Mouse (Mus musculus) mouse embryonic stem cell (cell line): ENCODE measurements at regions not wholly inside any gene's neighbourhood (a gene's known extent, or its start where the extent isn't known, plus 50 kb on each side); places are given as distances from the start of the nearest gene placed in this dataset.

Source experiments
- in situ Hi-C, 2 experiments: fragments of 300-500 bp; cut with MboI; formaldehyde crosslinking; loops; 1 replicate in 1 of 2; 3 replicates in 1 of 2; pipeline ENCODE4 v1.14.3; 2019 to 2020; ENCODE audit warnings: low sequenced_read_pairs in 2 of 2, low pct_unique_long_range_greater_than_20kb in 1 of 2, mixed read lengths in 1 of 2; ENCODE audit not compliant: unreplicated experiment in 1 of 2

DNA sequence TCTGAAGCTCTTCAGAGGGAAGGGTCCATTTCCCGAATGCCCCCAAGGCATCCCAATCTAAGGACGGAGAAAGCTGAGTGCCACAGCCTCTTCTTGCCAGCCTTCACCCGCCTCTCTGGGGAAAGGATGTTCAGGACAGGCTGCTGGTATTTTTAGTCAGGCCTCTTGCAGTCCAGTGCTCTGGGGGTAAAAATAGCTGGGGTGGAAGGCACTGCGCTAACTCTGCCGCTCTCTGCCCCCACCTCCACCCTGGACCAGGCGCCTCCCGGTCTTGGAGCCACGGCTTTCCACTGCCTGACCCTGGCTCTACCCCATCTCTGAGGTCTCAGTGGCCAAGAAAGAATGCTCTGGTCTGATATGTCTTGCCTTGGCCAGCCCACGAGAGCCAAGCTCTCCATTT is 128.9 kb downstream of the Vegfa start:
- in situ Hi-C loops, result no loop called here

GRCm38 (mm10) chr17:45902668-45903067 is 129.5 kb downstream of the Vegfa start:
- in situ Hi-C loops, result no loop called here

DNA sequence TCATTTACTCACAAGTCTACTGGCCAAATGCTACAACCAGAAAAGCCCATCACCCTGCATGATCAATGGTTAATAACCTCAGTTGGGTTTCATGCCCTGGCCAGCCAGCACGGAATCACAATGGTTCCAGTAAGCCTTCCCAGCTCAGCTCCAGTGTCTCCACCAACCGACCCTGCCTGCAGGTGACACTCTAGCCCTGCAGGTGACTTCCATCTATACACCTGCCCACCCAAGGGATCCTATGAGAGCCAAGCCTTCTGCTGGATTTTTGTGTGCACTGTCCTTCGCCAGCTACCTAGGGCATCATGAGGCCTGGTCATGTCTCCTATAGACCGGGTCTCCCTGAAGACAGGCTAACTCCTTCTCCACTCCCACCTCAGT is 135.3 kb downstream of the Vegfa start:
- in situ Hi-C loops, result loop anchor here in 1 of 2 experiments (5.0 kb wide), 1 partner anchor 55 kb away; no protein-coding TSS in a partner anchor

- in situ Hi-C loops, result loop anchor here in 1 of 2 experiments (5.0 kb wide), 1 partner anchor 56 kb away; no protein-coding TSS in a partner anchor
Measured at GRCm38 (mm10) chr17:45896142-45896921, 135.8 kb downstream of the Vegfa start.

GRCm38 (mm10) chr17:45894166-45894565 is 138.0 kb downstream of the Vegfa start:
- in situ Hi-C loops, result no loop called here

DNA sequence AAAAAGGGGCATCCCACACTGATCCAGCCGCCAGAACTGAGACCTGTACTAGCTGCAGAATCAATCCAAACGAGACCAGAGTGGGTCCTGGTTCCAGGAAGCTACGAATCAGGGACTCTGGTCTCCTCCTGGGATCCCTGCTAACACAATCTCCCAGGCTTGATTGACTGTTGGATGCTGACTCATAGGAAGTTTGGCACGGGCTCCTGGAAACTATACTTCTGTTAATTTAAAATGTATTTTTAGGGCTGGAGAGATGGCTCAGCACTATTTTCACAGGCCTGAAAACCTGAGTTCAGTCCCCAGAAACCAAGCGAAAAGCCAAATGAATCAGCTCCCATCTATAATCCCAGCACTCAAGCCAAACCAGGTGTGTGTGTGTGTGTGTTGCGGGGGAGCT is 138.5 kb downstream of the Vegfa start:
- in situ Hi-C loops, result no loop called here

DNA sequence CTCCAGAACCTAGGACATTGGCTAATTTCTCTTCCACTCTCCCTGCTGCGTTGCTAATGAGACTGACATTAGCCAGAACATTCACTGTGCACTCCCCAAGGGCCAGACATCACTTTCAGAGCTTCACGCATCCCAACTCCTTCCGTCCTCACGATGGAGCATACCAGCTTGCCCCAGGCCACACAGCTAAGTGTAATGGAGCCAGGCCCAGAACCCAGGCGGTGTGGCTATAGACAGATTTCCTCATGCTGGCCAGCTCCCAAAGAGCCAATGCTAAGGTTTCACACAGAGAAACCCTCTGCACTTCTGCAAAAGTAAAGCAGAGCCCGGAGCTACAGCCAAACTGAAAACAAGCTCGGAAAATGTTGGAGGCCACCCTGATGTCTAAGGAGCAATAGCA is 139.1 kb downstream of the Vegfa start:
- in situ Hi-C loops, result no loop called here

DNA sequence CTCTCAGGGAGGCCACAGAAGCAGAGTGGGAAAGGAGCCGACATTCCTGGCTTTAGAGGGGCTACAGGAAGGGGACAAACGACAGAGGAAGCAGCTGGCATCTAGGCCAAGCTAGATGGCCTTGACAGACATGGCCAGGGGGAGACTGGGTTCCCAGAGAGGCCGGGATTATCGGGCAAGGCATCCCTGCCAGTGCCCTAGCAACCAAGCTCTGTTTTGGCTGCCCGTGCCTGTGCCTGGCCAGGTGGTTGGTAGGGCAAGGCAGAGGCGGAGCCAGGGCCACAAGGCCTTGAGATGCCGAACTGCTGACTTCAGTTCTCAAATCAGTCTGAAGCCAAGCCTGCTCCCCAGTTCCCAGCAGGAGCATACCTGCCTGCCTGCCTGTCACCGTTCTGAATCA is 142.7 kb downstream of the Vegfa start:
- in situ Hi-C loops, result no loop called here

GRCm38 (mm10) chr17:45889051-45889450 is 143.1 kb downstream of the Vegfa start:
- in situ Hi-C loops, result no loop called here

- in situ Hi-C loops, result no loop called here
Measured at GRCm38 (mm10) chr17:45886420-45887049, 145.6 kb downstream of the Vegfa start.

GRCm38 (mm10) chr17:45885461-45886336 is 146.5 kb downstream of the Vegfa start:
- in situ Hi-C loops, result no loop called here

DNA sequence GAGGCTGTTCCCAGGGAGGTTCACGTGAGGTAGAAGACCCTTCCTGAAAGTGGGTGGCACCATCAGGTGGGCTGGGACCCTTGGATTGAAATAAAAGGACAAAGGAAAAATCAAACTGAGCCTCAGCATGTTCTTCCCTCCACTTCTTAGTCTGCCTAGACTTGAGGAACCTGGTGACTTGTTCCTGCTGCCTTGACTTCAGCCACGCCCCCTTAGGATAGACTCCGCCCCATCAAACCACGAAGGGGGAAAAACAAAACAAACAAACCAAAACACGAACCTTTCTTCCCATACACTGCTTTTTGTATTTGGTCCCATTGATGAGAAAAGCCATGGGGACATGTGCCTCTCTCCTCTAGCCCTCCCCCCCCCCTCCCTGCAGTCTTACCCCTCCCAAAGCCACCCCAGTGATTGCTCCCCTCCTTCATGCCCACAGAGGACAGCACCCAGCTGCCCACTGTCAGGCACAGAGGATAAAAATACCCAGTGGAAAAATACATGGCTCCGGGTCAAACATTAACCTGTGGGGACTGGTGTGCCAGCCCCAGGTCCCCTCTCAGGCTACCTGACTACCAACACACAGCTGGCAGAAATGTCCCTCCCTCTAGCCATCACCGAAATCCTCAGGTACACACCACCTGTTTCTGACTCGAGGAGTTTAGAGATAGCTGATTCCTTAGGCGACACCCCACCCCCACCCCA is 148.0 kb downstream of the Vegfa start:
- in situ Hi-C loops, result no loop called here

- in situ Hi-C loops, result no loop called here
Measured at GRCm38 (mm10) chr17:45882682-45883081, 149.0 kb upstream of the 1600014C23Rik start.

DNA sequence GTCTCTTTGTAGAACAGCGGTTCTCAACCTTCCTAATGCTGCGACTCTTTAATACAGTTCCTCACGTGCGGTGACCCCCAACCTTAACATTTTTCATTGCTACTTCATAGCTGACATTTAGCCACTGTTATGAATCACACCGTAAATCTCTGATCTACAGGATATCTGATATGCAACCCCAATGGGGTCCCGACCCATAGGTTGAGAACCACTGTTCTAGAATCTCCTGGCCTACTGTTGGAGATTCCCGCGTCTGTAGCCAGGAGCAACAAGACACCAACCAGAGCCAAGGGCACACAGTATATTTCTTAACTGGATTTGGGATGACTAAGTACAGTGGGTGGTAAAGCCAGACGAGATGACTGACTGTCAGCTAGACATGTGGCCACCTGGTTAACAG is 147.6 kb upstream of the 1600014C23Rik start:
- in situ Hi-C loops, result no loop called here

DNA sequence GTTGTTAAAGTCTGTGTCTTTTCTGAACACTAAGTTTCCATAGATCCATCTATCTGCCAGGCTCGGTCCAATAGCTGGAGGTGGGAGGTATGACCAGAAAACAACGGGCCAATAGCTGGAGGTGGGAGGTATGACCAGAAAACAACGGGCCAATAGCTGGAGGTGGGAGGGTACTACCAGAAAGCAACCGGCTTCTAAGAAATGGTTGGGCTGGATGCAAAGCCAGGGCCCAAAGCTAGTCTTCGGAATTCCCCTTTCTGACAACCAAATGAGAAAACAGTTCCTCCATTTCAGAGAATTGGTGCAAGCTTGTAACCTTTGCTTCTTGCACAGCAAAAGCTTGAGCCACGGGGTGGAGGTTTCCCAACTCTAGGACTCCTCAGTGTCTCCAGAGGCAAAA is 147.1 kb upstream of the 1600014C23Rik start:
- in situ Hi-C loops, result no loop called here

DNA sequence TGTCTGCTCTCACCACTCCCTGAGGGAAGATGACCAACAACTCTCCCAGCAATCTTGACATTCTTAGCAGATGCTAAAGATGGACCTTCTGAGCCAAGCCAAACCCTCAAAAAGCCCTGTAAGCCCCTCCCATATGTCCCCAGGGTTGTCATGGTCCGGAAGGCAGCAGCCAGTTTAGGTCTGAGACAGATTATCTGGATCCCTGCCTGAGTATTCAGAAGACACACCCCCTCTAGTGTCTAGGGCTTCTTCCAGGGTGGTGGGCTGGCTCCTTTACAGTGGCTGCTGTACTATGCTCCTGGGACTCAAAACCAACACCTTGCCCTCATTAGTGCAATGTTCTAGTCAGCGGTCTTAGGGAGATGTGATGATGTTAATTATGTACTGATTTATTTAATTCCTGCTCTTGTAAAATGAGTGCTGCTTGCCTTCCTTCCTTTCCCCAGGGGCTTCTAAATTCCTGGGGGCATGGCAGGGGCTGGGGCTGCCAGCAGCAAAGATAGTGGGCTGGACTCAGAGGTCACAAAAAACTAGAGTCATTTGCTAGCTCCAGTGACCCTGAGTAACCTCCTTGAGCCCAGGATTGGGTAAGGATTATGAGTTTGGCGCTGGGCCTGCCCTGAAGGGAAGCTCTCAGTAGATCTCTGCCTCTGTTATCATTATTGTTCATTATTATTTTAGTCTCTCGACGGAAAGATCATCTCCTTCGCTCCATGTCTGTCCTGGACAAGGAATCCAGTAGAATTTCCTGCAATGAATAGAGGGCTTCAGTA is 146.0 kb upstream of the 1600014C23Rik start:
- in situ Hi-C loops, result no loop called here

DNA sequence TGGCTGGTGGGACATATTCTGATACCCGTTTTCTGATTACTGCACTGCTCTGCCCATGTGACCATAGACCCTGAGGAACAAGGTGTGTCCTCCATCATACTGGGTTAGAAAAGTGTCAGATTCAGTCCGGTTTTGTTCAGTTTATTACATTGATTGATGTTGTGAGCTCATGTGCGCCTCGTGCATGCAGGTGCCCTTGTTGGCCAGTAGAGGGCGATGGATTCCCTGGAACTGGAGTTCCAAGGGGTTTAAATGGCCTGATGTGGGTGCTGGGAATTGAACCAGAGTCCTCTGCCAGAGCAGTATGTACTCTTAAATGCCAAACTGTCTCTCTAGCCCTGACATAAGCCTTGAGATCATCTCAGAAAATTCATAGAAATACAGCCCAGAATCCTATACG is 144.8 kb upstream of the 1600014C23Rik start:
- in situ Hi-C loops, result no loop called here

GRCm38 (mm10) chr17:45875325-45875724 is 141.7 kb upstream of the 1600014C23Rik start:
- in situ Hi-C loops, result no loop called here
